Mouse (Mus musculus) ES-E14 (cell line): ENCODE results near the gene Zbtb25. TPM values are rescaled to one million over a fixed set of nuclear protein-coding genes. Genes with fewer than 3 reads are reported as not detected.

Source experiments
- DNase-seq: peaks from one replicate; pipeline ENCODE4 v3.0.0-alpha.2; 2013; ENCODE audit warnings: low read depth, low spot score
- H3K27ac ChIP-seq: 2 replicates; pipeline ENCODE4 v1.5.1; 2012; ENCODE audit warnings: low read depth, mild to moderate bottlenecking, low read length, moderate library complexity, mixed read lengths; ENCODE audit not compliant: poor library complexity, insufficient read depth, severe bottlenecking
- H3K36me3 ChIP-seq: 2 replicates; pipeline ENCODE4 v1.6.1; 2012; ENCODE audit warnings: mild to moderate bottlenecking, low read length, moderate library complexity, mixed read lengths; ENCODE audit not compliant: control insufficient read depth, poor library complexity, insufficient read depth, severe bottlenecking
- H3K4me1 ChIP-seq, 2 experiments: fragments of 150-350 bp in 1 of 2; sonication (generic) in 1 of 2; 2 replicates each; pipeline ENCODE4 v1.6.1; 2012; ENCODE audit warnings: low read length in 2 of 2, mild to moderate bottlenecking in 1 of 2, mixed read lengths in 1 of 2; ENCODE audit not compliant: control insufficient read depth in 2 of 2, insufficient read depth in 2 of 2, poor library complexity in 1 of 2
- H3K4me3 ChIP-seq, 2 experiments: fragments of 150-350 bp in 1 of 2; sonication (generic) in 1 of 2; 2 replicates each; pipeline ENCODE4 v1.5.1; 2012; ENCODE audit warnings: low read length in 2 of 2, low read depth in 1 of 2, mild to moderate bottlenecking in 1 of 2, mixed read lengths in 1 of 2; ENCODE audit not compliant: insufficient read depth in 1 of 2, poor library complexity in 1 of 2, severe bottlenecking in 1 of 2
- H3K9ac ChIP-seq: 2 replicates; pipeline ENCODE4 v1.6.1; 2012; ENCODE audit warnings: low read depth, mild to moderate bottlenecking, low read length, mixed read lengths; ENCODE audit not compliant: poor library complexity, insufficient read depth, severe bottlenecking
- H3K9me3 ChIP-seq: fragments of 150-350 bp; sonication (generic); 2 replicates; pipeline ENCODE4 v1.6.1; 2012; ENCODE audit warnings: low read depth, mild to moderate bottlenecking, low read length; ENCODE audit not compliant: control insufficient read depth, insufficient read depth
- CHD2 ChIP-seq: IDR thresholded peaks from 2 replicates; pipeline ENCODE4 v1.6.1; 2014; ENCODE audit warnings: mild to moderate bottlenecking, low read depth, low read length, inconsistent platforms
- HCFC1 ChIP-seq: IDR thresholded peaks from 2 replicates; pipeline ENCODE4 v1.6.1; 2012; ENCODE audit warnings: low read length, inconsistent platforms, borderline replicate concordance; ENCODE audit not compliant: insufficient read depth
- MAFK ChIP-seq: IDR thresholded peaks from 2 replicates; pipeline ENCODE4 v1.6.1; 2014; ENCODE audit warnings: mild to moderate bottlenecking, low read depth, low read length, inconsistent platforms; ENCODE audit not compliant: insufficient read depth
- ZC3H11A ChIP-seq: IDR thresholded peaks from 2 replicates; pipeline ENCODE4 v1.6.1; 2012; ENCODE audit warnings: low read depth, mild to moderate bottlenecking, inconsistent platforms, low read length, borderline replicate concordance
- ZNF384 ChIP-seq: IDR thresholded peaks from 2 replicates; pipeline ENCODE4 v1.6.1; 2012; ENCODE audit warnings: low read depth, low read length, inconsistent platforms
- in situ Hi-C, 2 experiments: fragments of 600-800 bp; cut with MboI; formaldehyde crosslinking; loops; one replicate each; pipeline ENCODE4 v1.15.1; 2025; ENCODE audit warnings: low sequenced_read_pairs in 2 of 2, inconsistent platforms in 1 of 2; ENCODE audit not compliant: unreplicated experiment in 2 of 2
- total RNA-seq: library from RNA; depleted of rRNA; stranded (reverse); fragments of 300-350 nt; gene quantifications from 2 replicates; pipeline ENCODE4 v1.2.3, GENCODE M21; 2012

Zbtb25 gene
- total RNA-seq, 1 experiment, result 5.5 TPM

DNA sequence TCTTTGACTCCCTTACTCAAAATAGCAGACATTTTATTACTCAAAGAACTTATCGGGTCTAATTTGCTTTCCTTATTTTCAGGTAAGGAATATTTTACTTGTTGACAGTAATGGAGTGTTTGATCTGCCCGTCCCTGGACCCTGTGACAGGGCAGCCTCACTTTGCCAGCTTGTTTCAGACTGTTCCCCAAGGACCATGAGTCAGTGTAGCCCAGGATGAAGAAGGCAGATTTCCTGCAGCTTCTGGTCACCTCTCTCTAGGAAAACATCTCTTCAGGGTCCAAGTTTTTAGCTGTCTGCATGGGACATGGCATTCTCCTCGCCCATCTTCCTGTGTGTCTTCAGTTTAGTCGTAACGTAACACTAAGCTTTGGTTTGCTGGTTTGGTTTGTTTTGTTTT lies 27.9 kb upstream of the Zbtb25 start:
- Histone ChIP-seq H3K27ac (no peak overlapping the region), H3K4me1 (no peaks in the 10 kb centered on the region), H3K36me3 (no peaks in the 10 kb centered on the region), H3K4me3 (no peak overlapping the region), H3K9me3 (no peaks in the 10 kb centered on the region), H3K9ac (no peak overlapping the region)
- in situ Hi-C loops, result no loop called here
- no peak for TF ChIP-seq MAFK
- no peak for TF ChIP-seq CHD2
- TF ChIP-seq HCFC1, result no peak
- no peak for TF ChIP-seq ZNF384
- no peak for TF ChIP-seq ZC3H11A
- DNase-seq, result no peak

DNA sequence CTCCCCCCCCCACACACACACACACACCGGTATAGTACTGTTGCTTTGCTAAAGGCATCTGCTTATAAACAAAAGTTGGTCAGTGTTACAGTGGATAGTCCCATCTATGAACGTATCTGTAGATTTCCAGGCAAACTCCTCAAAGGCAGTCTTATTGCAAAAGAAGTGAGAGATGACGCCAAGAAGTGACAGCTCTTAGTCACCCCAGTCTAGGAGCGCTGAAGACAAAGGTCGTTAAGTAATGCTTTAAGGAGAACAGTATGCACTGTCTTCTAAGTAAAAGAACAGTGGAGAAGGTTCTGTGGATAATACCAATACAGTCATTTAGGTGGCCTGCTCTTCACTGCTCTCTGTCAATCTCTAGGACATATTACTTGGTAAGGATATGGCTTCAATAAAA lies 23.6 kb upstream of the Zbtb25 start:
- H3K4me3 ChIP-seq, result no peak overlapping the region
- H3K9me3 ChIP-seq, result no peaks in the 10 kb centered on the region
- in situ Hi-C loops, result no loop called here
- no peaks in the 10 kb centered on the region for H3K4me1 ChIP-seq
- no peak overlapping the region for H3K9ac ChIP-seq
- no peak for DNase-seq
- no peak for TF ChIP-seq HCFC1
- TF ChIP-seq CHD2, result no peak
- no peak for TF ChIP-seq MAFK
- no peak for TF ChIP-seq ZC3H11A
- TF ChIP-seq ZNF384, result no peak
- H3K36me3 ChIP-seq, result no peaks in the 10 kb centered on the region
- no peak overlapping the region for H3K27ac ChIP-seq

DNA sequence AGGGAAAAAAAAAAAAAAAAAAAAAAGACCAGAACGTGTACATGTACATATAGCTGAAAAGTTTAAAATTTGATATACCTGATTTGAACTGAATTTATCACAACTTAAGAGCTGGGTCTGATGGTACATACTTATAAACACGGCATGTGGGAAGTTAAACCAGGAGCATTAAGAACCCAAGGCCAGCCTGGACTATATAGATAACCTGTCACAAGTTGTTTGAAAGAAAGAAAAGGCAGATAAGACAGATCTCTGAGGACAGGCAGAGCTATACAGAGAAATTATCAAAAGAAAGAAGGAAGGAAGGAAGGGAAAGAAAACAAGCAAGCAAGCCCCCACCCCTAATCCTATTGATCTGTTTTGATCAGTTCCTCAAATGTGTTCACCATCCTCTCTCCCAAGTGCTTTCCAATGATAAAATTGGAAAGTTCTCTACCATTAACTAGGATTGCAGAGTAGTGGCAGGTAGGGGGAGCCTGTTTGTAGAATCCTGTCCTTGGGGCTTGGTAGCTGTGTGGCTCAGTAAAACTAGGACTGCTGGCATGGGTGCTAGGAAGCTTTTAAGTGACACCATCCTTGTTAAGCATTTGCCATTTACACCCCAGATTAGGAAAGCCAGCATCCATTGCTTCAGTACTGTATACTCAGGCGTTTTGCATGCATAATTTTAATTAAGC lies 22.3 kb upstream of the Zbtb25 start:
- no peaks in the 10 kb centered on the region for H3K4me1 ChIP-seq
- H3K4me3 ChIP-seq, result no peak overlapping the region
- in situ Hi-C loops, result no loop called here
- no peaks in the 10 kb centered on the region for H3K9me3 ChIP-seq
- H3K9ac ChIP-seq, result no peak overlapping the region
- H3K27ac ChIP-seq, result no peak overlapping the region
- H3K36me3 ChIP-seq, result peaks cover 3% of the 10 kb centered on the region; the same call in 1 of the 2 replicates
- DNase-seq, result no peak
- TF ChIP-seq CHD2 (no peak), ZC3H11A (no peak), MAFK (no peak), HCFC1 (no peak), ZNF384 (no peak)

DNA sequence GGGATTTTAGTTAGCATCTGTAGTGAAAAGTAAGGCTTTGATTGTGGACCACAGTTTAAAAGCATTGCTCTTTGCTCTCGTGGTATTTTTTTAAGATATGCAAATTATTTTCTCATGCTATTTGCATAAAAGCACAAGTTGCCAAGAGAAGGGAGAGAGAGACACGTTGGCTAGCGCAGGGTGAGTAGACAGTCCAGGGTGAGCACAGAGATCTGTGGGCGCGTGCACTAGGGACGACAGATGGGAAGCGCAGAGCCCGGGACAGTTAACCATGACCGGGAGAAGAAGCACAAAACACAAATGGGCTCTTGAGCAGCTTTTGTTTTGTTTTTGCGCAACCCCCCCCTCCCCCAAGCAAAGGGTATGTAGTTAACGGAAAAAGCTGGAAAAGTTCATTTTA lies 19.4 kb upstream of the Zbtb25 start:
- Histone ChIP-seq H3K36me3 (peaks cover 11% of the 10 kb centered on the region), H3K4me3 (no peak overlapping the region), H3K27ac (no peak overlapping the region), H3K4me1 (peaks cover 0 to 7% of the 10 kb centered on the region in 2 experiments; a peak in 1 of 4 replicates), H3K9me3 (no peaks in the 10 kb centered on the region), H3K9ac (no peak overlapping the region)
- TF ChIP-seq HCFC1 (no peak), ZC3H11A (no peak), ZNF384 (no peak), CHD2 (no peak), MAFK (no peak)
- DNase-seq, result no peak
- in situ Hi-C loops, result no loop called here

DNA sequence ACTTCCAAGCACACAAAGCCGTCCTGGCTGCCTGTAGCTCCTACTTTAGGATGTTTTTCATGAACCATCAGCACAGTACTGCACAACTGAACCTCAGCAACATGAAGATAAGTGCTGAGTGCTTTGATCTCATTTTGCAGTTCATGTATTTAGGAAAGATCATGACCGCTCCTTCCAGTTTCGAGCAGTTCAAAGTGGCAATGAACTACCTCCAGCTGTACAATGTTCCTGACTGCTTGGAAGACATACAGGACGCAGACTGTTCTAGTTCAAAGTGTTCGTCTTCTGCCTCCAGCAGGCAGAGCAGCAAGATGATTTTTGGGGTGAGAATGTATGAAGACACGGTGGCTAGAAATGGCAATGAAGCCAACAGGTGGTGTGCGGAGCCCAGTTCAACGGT lies 15.9 kb upstream of the Zbtb25 start:
- in situ Hi-C loops, result no loop called here
- H3K36me3 ChIP-seq, result peaks cover 11% of the 10 kb centered on the region
- DNase-seq, result no peak

More for the DNA sequence above, 15.9 kb upstream of the Zbtb25 start:
- H3K9ac ChIP-seq, result no peak overlapping the region
- H3K9me3 ChIP-seq, result no peaks in the 10 kb centered on the region
- TF ChIP-seq ZC3H11A (no peak), ZNF384 (no peak), CHD2 (no peak), MAFK (no peak), HCFC1 (no peak)
- no peak overlapping the region for H3K27ac ChIP-seq
- H3K4me1 ChIP-seq, result peaks cover 2 to 10% of the 10 kb centered on the region in 2 experiments; a peak in 2 of 4 replicates
- no peak overlapping the region for H3K4me3 ChIP-seq
